Mouse (Mus musculus): ENCODE measurements around the gene Syf2.

DNA sequence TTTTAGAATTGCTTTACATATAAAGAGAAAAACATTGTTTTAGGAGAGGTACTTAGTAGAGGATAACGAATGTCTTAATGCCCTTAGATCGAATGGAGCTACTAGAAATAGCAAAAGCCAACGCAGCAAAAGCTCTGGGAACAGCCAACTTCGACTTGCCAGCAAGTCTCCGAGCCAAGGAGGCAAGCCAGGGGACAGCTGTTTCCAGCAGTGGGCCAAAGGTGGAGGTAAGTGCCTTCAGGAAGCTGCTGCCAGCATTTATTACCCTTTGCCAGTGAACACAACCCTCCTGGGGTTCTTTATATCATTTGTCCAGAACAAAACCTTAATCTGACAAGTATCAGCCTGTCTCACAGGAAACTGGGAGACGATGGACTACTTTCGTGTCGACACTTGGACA is 5.5 kb upstream of the Syf2 start:
- TF ChIP-seq GATA1 (IDR thresholded peaks at IDR 0.05; ENCODE audit: borderline replicate concordance, low read length) (no peak), FLI1 (IDR thresholded peaks at IDR 0.05; ENCODE audit: low read length) (no peak)
